Mouse (Mus musculus) large intestine, adult 2 months (tissue): ENCODE results near the gene Arrdc1. TPM values are rescaled to one million over a fixed set of nuclear protein-coding genes. Genes with fewer than 3 reads are reported as not detected.

Experiments
- DNase-seq: peaks from one replicate; pipeline ENCODE4 v3.0.0-alpha.2; 2012; ENCODE audit warnings: low read depth, low spot score
- WGBS: fragments of 180-500 bp; shearing (Covaris S2); methylation state at CpG from one replicate; pipeline ENCODE4 v1.1.7; 2018; 5-methylcytosine and 5-hydroxymethylcytosine counted together
- polyA plus RNA-seq: library from polyadenylated mRNA; depleted of rRNA; stranded (reverse); fragments of >200 nt; gene quantifications from 2 replicates; pipeline ENCODE4 v1.2.3, GENCODE M21; 2012; rRNA removed

The Arrdc1 gene
- polyA plus RNA-seq, 1 experiment, result 179 TPM

GRCm38 (mm10) chr2:24880686-24881085 is 54.4 kb downstream of the Arrdc1 start:
- no peak for DNase-seq

More at GRCm38 (mm10) chr2:24880686-24881085, 54.4 kb downstream of the Arrdc1 start:
- whole genome bisulfite sequencing, result 84% methylated on average over 2 of the region's 2 CpGs

Other genes with a start within 250 kb of the Arrdc1 start
- gene Cacna1b, start 172.1 kb downstream of the Arrdc1 start, polyA plus RNA-seq, result 2.1 and 4.2 TPM in 2 replicates
- gene Ehmt1, start 15.6 kb downstream of the Arrdc1 start, polyA plus RNA-seq, result 39.0 and 47.1 TPM in 2 replicates
- gene Zmynd19, start 14.5 kb upstream of the Arrdc1 start, polyA plus RNA-seq, result 10.7 and 12.0 TPM in 2 replicates
- gene Dph7, start 27.1 kb upstream of the Arrdc1 start, polyA plus RNA-seq, result 10.0 and 10.8 TPM in 2 replicates
- 37.5 and 39.9 TPM in 2 replicates for gene Mrpl41, start 39.8 kb upstream of the Arrdc1 start, polyA plus RNA-seq
- gene Pnpla7, start 40.8 kb upstream of the Arrdc1 start, polyA plus RNA-seq, result 11.0 and 23.4 TPM in 2 replicates
- 48.7 and 62.3 TPM in 2 replicates for gene Nsmf, start 119.1 kb upstream of the Arrdc1 start, polyA plus RNA-seq
- 176 and 274 TPM in 2 replicates for gene Entpd8, start 145.1 kb upstream of the Arrdc1 start, polyA plus RNA-seq
- gene Noxa1, start 159.9 kb upstream of the Arrdc1 start, polyA plus RNA-seq, result 39.3 and 46.9 TPM in 2 replicates
- 23.6 and 24.9 TPM in 2 replicates for gene Nrarp, start 245.5 kb upstream of the Arrdc1 start, polyA plus RNA-seq